Mouse (Mus musculus): ENCODE data around the gene Drosha.
"Not testable (repeated sequence)": the region's sequence is repeated elsewhere in the genome, so short reads cannot be mapped to it uniquely, and the experiment has no call there.

The Drosha gene

DNA sequence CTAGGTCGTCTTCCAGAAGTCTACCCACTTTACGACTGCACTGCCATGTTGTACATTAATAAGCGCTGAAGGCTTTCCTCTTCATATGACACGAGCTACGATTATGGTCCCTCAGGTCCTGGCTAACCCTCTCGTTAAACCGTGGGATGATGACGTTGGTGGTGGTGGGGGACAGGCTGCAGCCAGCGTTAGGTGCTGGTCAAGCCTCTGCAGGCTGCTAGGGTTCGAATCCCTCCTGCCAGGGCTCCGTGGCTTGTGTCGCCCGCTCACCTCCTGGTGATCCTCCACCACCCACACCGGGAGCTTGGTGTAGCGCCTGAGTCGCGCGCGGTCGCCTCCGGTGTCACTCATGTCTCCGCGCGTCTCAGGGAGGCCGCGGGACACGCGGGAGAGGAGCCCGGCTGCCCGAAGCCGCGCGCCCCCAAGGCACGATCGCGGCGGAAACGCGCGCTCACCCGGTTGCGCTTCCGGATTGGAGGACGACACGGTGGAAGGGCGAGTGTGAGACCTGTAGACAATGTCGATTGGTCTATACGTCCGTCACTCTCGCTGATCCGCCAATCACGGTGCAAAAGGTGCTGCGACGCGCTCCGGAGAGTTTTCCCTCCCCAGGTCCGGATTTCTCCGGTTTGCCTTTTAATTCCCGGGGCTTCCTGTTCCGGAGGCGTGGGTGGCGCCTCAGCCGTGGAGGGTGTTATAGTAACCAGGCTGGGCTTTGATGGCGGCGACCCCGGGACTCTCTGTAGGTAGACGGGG is at the start of gene Drosha, which contains the start of gene 6030458C11Rik:
Drosha (plus strand) TSS at position 619 of the 756 bp plus-strand sequence.
6030458C11Rik (minus strand) TSS at position 453 of the 756 bp plus-strand sequence.
- peak; percentile 99 for DNase-seq

- no peak for DNase-seq
These were observed 43.3 kb upstream of the Drosha start for GRCm38 (mm10) chr15:12781296-12781695.

GRCm38 (mm10) chr15:12781729-12782326 is 42.8 kb upstream of the Drosha start:
- DNase-seq, result no peak

DNA sequence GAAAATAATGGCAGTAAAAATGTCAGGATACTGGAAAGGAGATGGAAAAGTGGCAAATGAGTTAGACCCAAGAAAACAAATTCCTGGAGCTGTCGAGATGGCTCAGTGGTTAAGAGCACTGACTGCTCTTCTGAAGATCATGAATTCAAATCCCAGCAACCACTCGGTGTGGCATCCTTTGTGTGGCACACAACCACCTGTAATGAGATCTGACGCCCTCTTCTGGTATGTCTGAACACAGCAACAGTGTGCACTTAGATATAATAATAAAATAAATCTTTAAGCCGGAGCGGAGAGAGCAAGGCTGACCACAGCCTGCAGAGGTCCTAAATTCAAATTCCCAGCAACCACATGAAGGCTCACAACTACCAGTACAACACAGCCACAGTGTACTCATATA is 36.1 kb upstream of the Drosha start:
- DNase-seq, result no peak

- DNase-seq, result no peak
These were observed 35.2 kb upstream of the Drosha start for GRCm38 (mm10) chr15:12789406-12789867.

DNA sequence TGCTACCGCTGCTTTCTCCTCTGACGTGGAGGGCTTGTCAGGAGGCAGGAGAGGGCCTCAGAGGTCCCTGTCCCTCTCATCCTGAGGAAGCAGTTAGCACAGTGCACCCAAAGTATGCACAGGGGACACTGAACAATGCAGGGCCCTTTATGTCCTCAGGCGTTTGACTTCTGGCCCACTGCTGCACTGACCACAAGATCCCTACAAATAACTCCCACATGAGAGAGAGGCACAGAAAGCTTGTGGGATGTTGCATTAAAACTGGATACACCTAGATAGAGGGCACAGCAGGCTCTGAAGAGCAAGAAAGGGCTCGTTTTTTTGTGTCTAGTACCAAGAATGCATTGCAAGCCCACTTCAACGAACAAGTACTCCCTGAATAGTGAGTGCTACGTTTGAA is 30.3 kb upstream of the Drosha start:
- DNase-seq, result no peak

- DNase-seq, result peak; percentile 72
These were observed 29.1 kb upstream of the Drosha start for GRCm38 (mm10) chr15:12795457-12795894.

GRCm38 (mm10) chr15:12795909-12796470 is 28.6 kb upstream of the Drosha start:
- peak; percentile 61 for DNase-seq

GRCm38 (mm10) chr15:12798043-12798442 is 26.6 kb upstream of the Drosha start:
- no peak for DNase-seq

- no peak for DNase-seq
These were observed 24.0 kb upstream of the Drosha start for GRCm38 (mm10) chr15:12800405-12801141.

GRCm38 (mm10) chr15:12801142-12801506 is 23.5 kb upstream of the Drosha start:
- not testable (repeated sequence) for DNase-seq

DNA sequence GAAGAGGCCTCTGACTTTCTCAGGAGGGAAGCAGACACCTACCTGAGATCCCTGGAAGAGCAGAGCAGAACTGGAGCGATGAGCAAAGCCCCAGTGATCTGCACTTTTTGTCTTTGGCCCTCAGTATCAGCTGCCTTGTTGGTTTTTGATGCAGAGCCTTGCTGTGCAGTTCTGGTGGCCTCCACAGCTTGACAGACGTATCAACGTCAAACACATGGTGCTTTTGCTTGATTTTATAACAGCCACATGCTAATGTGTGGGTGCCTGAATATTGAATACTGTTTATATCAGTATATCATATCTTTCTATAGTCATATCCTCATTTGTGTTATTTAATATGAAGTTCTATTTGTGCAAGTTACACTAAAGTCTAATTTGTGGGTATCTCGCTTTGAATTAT is 19.5 kb upstream of the Drosha start:
- no peak for DNase-seq

DNA sequence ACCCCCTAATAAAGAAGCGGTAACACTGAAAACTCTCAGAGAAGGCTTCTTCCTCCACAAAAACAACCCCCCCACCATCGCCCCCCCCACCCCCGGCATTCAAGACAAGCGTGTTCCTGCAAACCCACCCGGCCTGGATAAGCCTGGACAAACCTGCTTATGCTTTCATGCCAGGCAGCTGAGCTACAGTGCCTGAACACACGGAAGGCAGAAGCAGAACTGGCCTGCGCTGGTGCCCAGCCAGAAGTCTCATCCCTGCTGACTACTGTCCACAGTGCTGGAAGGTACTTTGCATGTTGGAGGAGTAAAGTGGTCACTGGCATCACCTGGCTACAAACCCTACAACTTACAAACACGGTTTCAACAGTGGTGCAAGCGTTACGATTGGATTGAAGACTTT is 17.5 kb upstream of the Drosha start:
- no peak for DNase-seq

DNA sequence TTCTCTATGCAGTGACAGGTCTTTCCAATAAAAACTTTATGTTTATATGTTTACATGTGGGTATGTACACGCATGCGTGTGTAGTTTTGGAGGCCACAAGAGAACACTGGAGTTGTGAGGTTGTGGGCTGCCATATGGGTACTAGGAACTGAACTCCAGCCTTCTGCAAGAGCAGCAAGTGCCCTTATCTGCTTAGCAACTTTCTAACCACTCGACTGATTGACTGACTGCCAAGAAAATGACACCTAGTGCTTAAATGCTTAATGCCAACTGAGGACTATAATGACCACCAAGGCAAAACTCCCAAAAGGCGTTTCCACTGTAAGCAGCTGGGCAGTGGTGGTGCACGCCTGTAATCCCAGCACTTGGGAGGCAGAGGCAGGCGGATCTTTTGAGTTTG is 15.3 kb upstream of the Drosha start:
- no peak for DNase-seq

DNA sequence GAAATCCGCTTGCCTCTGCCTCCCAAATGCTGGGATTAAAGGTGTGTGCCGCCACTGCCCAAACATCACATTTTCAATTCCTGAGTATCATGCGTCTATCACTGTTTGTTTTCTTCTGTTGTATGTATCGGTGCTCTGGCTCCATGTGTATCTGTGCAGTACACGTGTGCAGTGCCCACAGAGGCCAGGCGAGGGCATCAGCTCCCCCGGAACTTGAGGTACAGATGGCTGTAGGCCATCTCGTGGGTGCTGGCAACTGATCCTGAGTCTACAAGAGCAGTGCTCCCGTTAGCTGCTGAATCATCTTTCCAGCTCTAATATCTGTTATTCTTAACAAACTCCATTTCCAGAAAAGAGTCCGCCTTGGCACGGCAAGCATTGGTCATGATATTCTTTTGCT is 12.0 kb upstream of the Drosha start:
- DNase-seq, result no peak

DNA sequence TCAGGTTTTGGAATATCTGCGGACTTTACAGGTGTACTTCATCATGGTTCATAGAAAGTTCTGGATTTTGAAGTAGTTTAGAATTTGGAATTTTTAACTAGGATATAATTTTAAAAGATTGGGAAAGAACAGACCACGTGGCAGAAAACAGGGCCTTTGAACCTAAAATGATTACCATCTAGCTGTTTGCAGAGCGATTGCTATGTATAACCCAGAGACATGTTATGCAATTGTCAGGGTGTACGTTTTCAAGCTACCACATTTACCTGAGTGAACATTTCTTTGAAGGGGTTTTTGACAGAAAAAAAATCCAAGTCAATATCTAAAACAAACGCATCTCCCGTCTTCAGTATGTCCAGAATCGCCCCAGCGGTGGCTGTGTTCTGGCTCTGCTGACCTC is 7.0 kb upstream of the Drosha start:
- DNase-seq, result no peak

DNA sequence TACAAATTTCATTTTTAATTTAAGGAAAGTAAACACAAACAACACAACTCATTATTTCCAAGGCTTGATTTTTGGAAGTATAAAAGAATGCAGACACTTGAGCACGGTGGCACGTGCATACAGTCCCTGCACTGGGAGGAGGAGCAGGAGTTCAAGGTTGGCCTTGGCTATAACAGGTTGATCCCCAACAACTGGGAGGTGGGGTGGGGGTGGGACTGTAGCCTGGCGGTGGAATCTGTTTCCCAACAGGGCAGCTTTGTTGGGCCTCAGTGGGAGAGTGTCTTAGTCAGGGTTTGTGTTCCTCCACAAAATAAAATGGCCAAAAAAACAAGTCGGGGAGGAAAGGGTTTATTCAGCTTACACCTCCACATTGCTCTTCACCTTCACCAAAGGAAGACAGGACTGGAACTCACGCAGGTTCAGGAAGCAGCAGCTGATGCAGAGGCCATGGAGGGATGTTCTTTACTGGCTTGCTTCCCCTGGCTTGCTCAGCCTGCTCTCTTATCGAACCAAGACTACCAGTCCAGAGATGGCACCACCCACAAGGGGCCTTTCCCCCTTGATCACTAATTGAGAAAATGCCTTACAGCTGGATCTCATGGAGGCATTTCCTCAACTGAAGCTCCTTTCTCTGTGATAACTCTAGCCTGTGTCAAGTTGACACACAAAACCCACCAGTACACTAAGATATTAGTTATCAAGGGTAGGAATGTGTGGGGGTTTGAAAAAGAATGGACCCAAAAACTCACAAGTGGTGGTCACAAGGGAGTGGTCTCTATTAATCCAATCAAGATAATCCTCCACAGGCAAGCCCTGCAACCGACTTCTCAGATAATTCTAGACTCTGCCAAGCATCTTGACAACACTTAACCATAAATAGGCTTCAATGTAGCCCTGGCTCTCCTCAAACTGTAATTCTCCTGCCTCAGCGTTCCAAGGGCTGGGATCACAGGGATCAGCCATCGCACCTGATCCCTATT is 1.9 kb upstream of the Drosha start:
- DNase-seq, result no peak

DNA sequence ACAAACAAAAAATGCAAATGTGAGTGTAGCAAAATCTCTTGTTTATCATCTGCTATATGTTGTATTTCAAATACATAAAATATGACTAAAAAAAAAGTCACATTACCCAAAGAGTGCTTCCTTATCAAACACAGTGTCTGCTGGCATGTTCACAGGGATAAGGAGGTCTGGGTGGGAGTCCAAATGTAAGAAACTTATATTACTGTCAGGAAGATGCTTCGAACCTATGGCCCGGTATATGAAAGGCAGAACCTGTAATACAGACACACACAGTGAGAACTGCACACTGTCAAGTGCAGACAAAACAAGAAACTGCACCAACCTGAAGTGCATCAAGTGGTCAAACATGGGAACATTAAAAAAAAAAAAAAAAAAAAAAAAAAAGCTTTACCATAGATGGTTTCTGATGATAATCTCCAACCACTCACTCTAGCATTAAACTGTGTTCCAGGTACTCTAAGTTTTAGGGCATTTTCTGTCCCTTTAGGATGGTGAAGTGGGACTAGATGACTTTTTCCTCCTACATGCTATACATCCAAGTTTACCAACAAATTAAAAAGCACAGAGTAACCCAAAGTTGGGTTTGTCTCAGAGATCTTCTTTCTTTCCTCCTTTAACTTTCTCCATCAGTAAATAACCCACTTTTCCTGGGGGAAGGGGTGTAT is 1.0 kb upstream of the Drosha start:
- no peak for DNase-seq

DNA sequence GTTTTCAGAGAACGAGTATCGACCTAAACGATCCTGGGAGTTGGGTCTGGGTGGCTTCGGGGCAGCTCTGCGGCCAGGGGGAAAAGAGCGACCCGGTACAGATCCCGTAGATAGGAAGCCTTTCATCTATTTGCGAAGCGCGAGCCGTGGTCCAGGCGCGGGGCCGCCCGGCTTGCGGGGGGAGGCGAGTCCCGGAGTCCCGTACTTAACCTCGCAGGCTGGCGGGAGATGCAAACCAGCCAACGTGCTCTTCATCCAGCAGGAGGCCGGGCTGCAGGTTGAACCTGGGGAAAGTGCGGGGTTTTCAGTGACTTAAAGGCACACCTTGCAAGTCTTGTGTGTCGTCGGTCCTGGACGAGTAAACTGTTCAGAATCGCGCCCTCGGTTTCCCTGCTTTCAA is 350 bp downstream of the Drosha start:
- DNase-seq, result peak; percentile 29

- no peak for DNase-seq
These were observed 793 bp downstream of the Drosha start for GRCm38 (mm10) chr15:12825408-12825807.

- no peak for DNase-seq
These were observed 5.3 kb downstream of the Drosha start for GRCm38 (mm10) chr15:12829878-12830277.

GRCm38 (mm10) chr15:12832599-12832998 is 8.0 kb downstream of the Drosha start:
- no peak for DNase-seq
